Mouse (Mus musculus): ENCODE results near the gene Galr3.
"Not testable (repeated sequence)": the region's sequence is repeated elsewhere in the genome, so short reads cannot be mapped to it uniquely, and the experiment has no call there.

Gene Galr3

DNA sequence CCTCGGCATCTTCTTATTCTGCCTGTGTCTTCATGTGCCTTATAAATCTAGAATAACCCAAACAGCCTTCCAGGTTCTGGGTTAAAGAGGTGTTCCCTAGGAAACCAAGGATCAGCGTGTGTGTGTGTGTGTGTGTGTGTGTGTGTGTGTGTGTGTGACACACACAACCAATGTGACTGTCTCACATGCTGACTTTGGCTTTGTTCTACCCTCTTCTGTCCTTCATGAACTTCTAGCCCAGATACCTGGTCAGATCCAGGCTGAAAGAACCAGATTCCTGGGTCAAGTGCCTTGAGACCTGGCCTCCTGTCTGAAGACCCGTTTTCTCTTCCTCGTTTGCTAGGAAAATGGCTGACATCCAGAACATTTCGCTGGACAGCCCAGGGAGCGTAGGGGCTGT lies at the start of gene Galr3:
Gene Galr3 (plus strand): TSS at position 301 of the 400 bp plus-strand sequence.
- no peak for DNase-seq

DNA sequence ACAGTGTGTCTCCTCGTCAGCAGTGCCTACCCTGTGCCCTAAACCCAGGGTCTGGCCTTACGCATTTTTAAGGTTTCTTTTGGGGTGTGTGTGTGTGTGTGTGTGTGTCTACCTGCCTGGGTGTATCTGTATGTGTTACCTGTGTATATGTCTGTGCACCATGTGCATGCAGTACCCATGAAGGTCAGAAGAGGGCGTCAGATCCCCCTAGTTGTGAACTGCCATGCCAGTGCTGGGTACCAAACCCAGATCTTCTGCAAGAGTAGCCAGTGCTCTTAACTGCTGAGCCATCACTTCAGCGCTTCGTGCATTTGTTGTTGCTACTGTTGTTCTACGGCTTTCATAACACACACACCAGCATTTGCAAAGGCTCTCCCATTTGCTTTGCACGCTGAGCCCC lies 49.5 kb upstream of the Galr3 start:
- DNase-seq = no peak

DNA sequence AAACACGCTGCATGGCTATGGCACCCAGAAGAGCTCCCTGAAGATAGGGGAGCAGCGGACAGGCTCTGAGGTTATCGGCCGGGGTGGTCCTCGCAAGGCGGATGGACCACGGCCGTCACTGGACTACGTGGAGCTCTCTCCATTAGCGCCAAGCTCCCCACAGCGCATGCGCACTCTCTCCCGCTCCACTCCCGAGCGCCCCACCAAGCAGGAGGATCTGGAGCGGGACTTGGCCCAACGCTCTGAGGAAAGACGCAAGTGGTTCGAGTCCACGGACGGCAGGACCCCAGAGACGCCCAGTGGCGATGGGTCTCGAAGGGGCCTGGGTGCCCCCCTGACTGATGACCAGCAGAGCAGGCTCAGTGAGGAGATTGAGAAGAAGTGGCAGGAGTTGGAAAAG lies 48.8 kb upstream of the Galr3 start:
- DNase-seq = no peak

DNA sequence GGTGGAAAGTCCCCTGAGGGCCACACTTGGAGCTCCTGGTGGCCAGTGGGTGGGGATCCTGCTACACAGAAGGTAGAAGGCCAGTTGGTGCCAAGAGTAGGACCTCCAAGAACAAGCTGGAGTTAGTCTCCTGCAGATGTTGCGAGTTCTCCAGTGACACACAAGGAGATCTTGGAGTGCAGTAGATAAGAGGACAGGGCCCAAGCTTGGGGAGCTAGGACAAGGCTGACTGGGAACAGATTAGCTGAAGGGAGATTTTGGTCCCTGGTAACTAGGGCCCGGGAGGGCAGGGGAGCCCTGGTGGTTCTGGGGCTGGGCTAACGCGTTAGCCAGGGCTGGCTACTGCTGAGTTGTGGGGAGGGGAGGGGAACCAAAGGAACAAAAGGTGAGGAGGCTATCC lies 45.8 kb upstream of the Galr3 start:
- no peak for DNase-seq

DNA sequence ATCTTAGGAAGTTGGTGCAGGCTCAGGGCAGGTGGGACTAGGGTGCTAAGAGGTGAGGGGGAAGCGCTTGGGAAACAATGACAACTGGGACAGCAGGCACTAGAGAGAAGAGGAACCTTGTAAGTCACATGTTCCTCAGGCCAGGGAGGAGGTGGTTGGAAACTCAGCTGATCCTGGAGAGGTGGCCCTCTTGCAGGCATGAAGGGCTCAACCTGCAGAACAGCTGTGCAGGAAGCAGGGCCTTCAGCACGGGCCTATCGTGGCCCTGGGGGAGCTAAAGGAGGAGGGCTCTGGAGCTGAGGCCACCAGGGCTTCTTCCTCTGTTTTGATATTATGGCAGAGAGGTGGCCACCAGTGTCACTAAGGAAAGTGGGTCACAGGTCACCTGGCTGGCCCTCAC lies 45.0 kb upstream of the Galr3 start:
- DNase-seq = no peak

DNA sequence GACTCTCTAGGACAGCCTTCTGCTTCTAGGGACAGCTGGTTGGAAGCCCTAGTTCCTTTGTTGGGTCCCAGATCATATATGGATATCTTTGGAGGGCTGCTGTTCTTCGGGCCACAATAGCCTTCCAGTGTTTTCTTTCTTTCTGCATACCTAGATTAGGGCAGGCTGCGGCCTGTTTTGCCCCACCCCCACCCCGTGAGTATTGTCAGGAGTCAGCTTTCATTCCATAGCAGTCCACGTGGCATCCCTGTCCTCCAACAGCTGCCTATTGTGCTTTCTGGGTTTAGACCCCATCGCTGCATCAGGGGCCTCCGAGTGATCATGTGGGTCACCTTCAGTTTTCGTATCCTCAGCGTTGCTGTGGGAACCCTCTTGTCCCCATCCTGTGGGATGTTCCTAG lies 43.3 kb upstream of the Galr3 start:
- no peak for DNase-seq

DNA sequence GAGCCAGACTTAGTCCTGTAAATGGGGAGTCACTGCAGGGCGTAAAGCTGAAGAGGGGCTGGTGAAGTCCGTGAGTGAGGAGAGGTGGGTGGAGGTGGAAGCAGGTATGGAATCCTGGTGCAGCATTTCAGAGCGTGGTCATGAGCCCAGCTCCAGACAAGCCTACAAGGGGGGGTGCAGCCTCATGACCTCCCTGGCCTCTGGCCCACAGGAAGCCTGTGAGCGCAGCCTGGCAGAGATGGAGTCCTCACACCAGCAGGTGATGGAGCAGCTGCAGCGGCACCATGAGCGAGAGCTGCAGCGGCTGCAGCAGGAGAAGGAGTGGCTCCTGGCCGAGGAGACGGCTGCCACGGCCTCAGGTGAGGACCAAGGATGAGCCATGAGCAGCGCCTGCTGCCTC lies 42.1 kb upstream of the Galr3 start:
- no peak for DNase-seq

DNA sequence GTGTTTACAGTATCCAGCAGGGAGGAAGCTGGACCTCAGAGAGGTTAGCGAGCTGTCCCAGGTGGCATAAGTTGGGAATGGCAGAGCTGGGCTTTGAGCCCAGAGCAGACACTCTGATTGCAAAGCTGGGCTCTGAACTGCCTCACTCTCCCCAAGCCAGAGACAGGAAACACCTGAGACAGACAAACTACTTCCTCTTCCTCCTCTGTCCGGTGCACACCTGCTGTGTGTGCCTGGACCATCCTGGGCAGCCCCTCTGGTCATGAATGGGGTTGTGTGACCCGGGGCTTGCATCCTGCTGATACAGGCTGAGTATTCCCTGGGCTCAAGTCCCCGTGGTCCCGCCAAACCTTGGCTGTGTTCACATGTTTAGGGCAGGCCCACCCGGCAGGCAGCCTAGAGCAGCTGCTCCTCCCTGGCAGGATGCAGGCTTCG lies 41.3 kb upstream of the Galr3 start:
- peak; percentile 50 for DNase-seq

DNA sequence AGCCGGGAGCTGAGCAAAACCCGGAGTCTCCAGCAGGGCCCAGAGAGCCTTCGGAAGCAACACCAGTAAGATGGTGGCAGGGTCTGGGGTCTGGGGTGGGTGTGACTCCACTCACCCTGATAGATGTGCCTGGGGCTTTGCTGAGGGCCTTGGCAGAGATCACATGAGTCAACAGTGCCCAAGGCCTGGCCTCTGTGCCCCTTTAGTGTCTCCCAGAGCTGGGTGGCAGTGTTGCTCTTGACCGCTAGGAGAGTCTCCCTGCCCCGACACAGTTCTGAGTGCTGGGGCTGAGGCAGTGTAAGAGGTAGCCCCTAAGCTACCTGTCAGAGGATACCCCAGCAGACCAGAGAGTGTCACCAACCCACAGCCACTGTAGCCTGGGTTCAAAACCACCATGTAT lies 40.1 kb upstream of the Galr3 start:
- DNase-seq = no peak

DNA sequence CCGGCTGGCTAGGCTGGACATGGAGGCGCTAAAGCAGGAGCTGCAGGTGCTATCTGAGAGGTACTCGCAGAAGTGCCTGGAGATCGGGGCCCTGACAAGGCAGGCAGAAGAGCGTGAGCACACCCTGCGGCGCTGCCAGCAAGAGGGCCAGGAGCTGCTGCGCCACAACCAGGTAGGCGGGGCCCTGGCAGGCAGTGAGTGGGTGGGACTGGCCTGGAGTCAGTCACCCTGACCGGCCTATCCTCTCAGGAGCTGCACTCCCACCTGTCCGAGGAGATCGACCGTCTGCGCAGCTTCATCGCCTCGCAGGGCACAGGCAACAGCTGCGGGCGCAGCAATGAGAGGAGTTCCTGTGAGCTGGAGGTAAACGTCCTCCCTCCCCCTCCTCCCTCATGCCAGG lies 39.6 kb upstream of the Galr3 start:
- DNase-seq = peak; percentile 63

DNA sequence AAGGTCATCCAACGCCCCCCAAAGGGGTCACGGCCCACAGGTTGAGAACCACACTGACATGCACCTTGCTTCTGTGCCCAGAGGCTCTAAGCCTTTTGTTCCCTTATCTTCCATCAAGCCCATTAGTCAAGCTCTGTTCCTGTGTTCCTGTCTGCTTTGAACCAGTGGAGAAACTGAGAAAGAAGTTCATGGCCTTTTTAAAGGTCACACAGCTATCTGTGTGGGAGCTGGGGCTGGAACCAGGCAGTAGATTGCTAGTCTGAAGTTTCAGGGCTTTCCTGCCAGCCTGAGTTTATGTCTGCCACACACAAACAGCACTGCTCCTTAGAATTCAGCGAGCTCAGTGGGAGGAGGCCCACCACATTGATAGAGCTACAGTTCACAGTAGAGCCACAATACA lies 38.6 kb upstream of the Galr3 start:
- no peak for DNase-seq

DNA sequence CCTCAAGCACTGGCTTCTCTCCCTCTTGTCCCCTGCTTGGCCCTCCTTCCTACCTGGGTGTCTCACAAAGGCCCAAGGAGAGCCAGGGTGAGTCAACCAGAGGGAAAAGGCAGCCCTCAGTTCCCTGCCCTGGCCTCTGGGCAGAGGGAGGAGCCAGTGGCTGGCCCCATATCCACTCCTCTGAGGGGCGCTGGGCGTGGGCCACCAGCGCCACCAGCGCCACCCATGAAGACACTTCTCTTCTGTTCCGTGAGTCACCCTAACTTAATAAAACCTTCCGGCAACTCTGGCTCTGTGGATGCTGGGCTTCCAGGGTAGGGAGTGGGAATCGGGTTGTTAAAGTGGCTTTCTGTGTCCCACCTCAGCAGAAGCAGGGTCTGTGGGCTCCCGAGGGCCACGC lies 36.1 kb upstream of the Galr3 start:
- no peak for DNase-seq

DNA sequence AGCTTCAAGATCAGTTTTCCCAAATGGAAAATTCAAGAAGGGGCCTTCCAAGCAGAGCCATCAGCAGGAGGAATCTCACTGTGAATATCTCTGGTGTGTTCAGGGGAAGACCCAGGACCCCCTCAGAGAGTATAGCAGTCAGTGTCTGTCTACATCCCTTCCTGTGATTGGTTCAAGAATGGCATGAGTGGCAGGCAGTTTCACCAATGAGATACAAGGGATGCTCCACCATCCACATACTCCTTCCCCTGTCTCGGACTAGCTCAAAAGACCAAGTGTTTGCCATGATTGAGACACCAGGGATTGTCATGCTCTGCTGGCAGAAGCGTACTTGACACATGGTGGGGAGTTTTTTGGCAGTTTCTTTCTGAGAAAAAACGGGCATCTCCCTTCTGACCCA lies 35.0 kb upstream of the Galr3 start:
- no peak for DNase-seq

DNA sequence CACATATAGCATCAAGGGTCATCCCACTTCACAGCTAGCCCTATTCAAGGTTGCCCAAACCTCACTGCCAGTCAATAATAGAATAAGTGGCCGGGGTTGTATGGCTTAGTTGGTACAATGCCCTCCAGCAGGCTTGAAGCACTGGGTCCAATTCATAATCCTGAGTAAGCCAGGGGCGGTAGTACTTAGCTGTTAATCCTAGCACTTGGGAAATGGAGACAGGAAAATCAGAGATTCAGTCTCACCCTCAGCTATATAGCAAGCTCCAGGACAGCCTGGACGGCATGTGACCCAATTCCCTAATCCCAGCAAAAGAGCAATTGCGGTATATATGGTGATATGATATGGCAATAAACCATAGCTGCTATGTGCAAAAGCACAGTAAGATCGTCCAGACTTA lies 34.6 kb upstream of the Galr3 start:
- no peak for DNase-seq

DNA sequence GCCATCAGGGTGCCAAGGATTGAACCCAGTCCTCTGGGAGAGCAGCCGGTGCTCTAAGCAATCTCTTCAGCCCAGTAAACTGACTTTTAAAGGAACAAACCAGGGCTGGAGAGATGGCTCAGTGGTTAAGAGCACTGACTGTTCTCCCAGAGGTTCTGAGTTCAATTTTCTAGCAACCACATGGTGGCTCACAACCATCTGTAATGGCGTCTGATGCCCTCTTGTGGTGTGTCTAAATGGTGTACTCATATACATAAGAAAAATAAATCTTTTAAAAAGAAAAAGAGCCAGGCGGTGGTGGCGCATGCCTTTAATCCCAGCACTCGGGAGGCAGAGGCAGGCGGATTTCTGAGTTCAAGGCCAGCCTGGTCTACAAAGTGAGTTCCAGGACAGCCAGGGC lies 33.8 kb upstream of the Galr3 start:
- DNase-seq = not testable (repeated sequence)

DNA sequence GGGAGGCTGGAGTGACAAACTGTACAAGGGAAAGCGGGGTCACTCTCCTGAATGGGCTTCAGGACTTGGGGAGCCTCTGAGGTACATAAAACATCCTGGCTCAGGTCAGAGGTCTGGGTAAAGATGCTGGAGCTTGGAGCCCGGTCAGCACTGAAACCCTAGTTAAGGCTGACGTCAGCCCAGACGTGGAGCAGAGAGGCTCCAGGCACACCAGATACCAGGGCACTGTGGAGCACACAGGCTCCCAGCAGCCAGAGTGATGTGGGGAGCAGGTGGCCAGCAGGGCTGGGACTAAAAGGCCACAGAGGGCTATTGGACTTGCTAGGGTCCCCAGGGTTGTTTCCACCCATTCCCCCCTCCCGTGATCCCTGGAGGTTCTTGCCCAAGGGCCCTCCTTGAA lies 32.0 kb upstream of the Galr3 start:
- DNase-seq = no peak

DNA sequence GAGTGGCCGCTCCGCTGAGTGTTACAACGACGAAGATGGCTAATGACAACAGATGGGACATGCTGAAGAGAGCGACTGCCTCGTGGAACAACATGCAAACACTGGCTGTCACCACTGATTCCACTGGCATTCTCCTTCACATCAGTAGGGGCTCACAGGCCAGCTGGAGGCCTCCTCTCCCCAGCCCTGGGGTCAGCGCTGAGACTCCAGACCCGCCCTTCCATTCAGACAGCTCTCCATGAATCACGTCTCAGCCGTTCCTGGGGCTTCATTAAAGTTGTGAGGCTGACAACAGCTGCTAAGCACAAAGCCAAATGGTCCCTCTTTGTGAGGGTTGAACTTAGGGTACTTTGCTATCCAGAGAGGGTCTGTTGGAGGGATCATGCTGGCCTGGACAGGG lies 30.1 kb upstream of the Galr3 start:
- DNase-seq = no peak

DNA sequence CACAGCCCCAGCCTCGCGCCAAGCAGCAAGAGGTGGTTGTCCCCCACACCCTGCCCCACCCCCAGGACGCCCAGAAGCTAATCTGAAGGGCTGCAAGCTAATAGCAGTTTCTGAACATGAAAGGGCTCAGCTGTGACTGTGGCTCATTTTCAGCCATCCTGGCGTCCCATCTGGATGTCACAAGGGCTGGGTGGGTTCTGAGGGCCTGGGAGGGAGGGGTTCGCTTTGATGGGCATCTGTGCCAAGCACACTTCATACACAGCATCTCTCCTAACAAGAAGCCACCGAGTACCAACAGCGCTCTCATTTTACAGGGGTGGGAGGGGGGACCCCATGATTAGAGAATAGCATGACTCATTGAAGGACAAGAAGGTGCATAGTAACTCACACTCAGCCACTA lies 28.3 kb upstream of the Galr3 start:
- no peak for DNase-seq

DNA sequence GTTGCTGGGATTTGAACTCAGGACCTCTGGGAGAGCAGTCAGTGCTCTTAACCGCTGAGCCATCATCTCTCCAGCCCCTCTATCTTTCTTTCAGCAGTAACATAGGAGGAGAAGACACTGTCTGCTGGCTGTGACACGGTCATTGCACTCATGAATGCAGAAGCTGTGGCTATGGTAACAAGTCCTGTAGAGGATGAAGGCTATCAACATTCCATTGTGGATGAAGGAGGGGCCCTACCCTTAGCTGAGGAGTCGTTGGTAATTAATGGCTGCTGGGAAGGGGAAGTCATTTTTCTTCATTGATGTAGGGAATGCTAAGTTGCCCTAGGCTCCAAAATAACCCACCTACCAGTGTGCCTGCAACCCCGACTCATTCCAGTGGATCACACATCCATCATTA lies 23.5 kb upstream of the Galr3 start:
- DNase-seq = no peak

DNA sequence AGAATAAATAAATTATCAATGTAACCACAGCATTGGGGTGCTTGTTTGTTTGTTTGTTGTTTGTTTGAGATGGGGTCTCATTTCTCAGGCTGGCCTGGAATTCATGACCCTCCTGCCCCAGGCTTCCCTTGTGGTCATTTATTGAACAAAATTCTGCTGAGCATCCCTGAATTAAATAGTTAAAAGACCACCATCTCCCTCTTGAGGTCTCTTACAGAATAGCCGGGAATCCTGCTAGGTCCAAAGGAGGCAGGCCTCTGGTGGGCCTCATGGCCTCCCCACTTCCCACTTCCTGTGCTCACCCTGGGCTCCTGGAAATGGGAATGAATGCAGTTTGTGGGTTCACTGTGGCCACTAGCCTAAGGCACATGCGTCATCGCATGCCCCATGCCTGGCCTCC lies 22.8 kb upstream of the Galr3 start:
- DNase-seq = no peak

DNA sequence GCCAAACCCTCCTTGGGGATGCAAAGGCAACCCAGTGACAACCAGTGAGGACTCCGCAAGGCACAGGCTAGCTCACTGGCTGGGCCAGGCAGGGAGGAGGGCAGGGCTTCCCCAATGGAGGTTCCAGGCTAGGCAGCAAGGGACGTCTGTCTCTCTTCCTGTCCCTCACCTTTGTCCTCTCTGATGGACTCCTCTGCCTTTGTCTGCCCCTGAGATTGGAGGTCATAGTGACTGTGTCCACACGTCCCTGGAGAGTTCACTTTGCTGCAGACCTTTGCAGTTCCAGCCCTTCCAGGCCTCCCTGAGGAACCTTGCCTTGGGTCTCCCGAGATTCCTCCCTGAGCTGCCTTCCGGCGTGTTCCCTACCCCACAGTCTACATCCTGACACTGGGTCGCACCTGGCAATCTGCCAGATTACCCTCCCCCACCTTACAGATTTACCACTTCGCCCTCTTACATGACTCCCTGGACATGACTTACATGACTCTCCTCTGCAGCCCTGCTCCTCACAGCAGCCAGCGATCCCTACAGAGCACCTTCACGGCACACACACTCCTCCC lies 18.9 kb upstream of the Galr3 start:
- no peak for DNase-seq

DNA sequence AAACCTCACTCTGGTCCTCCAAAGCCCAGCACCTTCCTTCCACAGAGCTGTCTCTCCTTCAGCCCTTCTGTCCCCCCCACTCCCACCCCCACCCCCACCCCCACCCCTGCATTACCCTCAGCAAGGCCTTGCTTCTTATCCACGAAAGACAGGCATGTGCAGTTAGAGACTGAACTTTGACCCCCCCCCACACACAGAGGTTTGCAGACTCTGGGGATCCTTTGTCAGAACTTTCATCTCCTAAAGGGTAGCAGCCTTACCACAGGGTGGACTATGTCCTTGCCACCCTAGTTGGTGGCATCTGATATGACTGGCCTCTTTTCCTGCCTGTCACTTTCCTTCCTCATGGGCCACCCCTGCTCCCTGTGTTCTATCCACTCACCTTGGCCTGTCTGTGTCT lies 18.3 kb upstream of the Galr3 start:
- no peak for DNase-seq

DNA sequence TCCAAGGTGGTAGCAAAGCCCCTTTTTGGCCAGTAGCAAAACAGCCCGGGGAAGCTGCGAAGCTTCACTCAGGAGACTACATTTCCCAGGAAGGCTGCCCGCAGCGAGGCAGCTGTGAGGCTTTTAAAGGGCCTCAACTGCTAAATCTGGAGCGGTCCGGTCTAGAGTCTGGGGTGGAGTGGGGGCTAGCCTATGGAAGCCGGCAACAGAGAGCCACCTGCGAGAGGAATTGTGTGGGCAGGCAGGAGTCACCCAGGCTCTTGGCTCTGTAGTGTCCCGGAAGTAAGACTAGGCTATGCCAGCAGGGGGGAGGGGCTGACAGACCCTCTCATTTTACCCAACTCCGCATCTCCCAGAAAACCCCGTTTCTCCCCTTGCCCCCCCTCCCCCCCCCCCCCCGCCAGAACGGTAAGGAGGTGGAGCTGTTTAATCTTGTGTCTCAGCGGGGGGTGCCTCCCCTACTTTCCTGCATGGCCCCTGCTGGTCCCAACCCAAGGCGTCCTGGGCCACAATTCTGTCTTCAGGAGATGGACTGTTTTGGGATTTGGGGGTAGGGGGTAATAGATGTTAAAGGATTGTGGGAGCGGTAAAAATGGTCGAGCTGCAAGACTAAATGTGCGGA lies 15.9 kb upstream of the Galr3 start:
- no peak for DNase-seq

DNA sequence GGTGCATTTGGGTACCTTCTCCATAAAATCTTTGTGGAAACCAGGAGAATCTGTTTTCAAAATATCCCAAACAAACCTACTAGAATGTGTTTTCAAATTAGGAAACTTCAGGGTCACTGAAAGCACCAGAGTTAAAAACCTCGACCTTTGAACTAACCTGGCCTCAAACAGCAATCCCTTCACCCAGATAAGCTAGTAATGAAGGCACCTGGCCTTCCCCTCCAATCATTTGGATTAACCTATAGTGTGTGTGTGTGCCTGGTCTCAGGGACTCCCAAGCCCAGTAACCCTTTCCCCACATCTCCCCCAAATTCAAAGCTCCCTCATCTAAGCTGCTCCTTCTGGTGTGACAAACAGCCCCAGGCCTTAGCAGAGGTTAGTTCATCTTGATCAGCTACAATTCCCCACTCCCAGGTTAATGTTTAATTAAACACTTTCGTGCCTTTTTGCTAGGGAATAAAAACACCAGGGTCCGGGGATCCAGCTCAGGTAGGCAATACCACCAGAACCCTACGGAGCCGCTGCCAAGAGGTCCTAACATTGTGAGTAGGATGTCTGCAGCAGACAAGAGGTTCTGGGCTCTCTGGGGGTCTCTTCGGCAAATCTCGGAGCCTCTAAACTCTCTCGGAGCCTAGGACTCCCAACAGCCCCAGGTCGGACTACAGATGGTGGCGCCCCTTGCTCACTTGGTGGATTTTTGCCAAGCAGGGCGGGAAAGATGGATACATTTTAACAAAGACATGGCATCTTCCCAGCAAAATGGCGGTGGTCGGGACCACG lies 15.0 kb upstream of the Galr3 start:
- DNase-seq = no peak
